Mouse (Mus musculus) embryonic fibroblast, embryonic 13.5 days (primary cell): Measurements from ENCODE around the gene Abcc6.

Source experiments
- CTCF ChIP-seq: IDR thresholded peaks from 2 replicates; pipeline ENCODE4 v1.5.1; 2011; ENCODE audit warnings: mild to moderate bottlenecking, control low read depth, low read length, moderate library complexity, borderline replicate concordance; ENCODE audit not compliant: insufficient read depth
- POLR2A ChIP-seq: IDR thresholded peaks from 2 replicates; pipeline ENCODE4 v1.6.1; 2011; ENCODE audit warnings: low read depth, mild to moderate bottlenecking, control low read depth, low read length, moderate library complexity

DNA sequence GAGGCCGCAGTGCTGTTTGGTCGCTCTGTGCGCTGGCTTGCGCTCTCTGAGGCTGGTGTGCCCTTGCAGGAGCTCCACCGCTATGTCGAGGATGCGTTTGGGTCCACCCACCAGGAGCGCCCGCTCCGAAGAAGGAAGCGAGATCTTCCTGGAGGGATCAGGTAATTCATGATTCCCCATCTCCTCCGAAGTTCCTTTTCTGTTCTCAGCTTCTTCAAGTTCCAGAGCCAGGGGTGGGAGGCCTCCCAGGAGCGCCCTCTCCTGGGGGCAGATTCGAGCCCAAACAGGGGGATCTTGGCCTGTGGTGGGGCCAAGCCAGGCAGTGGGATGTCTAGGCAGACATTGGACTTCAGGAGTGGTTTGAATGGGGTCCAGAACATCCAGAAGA, 105.7 kb downstream of the Abcc6 start:
- TF ChIP-seq CTCF (no peak), POLR2A (no peak)
